Mouse (Mus musculus): ENCODE data around the gene Ubqln1. TPM values are rescaled to one million over a fixed set of nuclear protein-coding genes. Genes with fewer than 3 reads are reported as not detected.

Ubqln1 gene
- total RNA-seq (2021): 100 to 1,000 TPM; 145 to 146 TPM
- long read RNA-seq, experiment 1, transcript Ubqln1-202 (10 exons, 3,561 nt): minor isoform, 83 of 200 reads
- long read RNA-seq, experiment 1, transcript Ubqln1-201 (11 exons, 3,686 nt): major isoform, 90 of 200 reads
- long read RNA-seq, experiment 1, partial matches to known transcripts: 18 of 200 reads
- long read RNA-seq, experiment 1, other reads (novel, unspliced or antisense): 9 of 200 reads
- long read RNA-seq, experiment 2, transcript Ubqln1-201 (11 exons, 3,686 nt): major isoform, 56 of 122 reads
- long read RNA-seq, experiment 2, transcript Ubqln1-202 (10 exons, 3,561 nt): minor isoform, 53 of 122 reads
- long read RNA-seq, experiment 2, partial matches to known transcripts: 3 of 122 reads
- long read RNA-seq, experiment 2, other reads (novel, unspliced or antisense): 10 of 122 reads

DNA sequence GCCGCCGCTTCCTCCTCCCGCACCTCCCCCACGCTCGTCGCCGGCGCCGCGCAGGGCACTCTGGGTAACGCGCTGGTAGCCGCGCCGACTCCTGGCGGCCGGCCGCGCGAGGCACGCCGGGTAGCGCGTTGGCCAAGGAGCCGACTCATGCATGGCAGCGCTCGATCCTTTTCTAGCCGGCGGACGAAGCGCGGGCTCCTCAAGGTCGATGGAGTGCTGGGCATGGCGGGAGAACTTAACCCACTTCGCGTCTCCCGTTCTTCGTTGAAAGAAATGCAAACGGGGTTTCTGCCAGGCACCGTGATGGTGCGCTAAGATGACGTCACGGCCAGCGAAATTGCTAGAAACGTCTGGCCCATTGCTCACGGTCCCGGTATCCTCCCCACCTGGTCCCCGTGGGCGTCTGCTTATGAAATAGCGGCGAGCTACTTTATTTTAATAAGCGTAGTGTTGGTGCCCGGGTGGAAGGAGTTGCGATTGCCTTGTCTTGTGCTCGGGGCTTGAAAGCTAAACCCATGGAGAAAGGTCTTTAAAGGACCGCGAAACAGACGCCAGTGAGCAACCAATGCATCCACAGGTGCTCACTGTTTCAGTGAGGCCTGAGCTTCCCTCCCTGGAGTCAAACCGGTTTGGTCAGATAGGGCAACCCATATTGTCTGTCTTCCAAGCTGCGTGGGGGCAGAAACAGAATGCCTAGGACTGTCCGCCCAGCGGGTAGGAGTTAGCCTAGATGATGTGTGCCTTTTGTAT is at the start of gene Ubqln1:
TSS of gene Ubqln1 (minus strand) at position 62 of the 750 bp plus-strand sequence.
- intact Hi-C loops (cut with DNase I): loop anchor here (1.0 to 2.0 kb wide), 2 partner anchors 27 to 86 kb away; no protein-coding TSS in a partner anchor
- peak; percentile 46 for TF ChIP-seq CTCF (IDR thresholded peaks at IDR 0.05)
- peak; percentile 91 to 93 for DNase-seq (ENCODE audit: extremely low spot score in 1 of 2, low spot score in 2 of 2)
- H3K27ac ChIP-seq: peak within 1 kb of the TSS; percentile 96
- H3K4me3 ChIP-seq: peak within 1 kb of the TSS; percentile 92

DNA sequence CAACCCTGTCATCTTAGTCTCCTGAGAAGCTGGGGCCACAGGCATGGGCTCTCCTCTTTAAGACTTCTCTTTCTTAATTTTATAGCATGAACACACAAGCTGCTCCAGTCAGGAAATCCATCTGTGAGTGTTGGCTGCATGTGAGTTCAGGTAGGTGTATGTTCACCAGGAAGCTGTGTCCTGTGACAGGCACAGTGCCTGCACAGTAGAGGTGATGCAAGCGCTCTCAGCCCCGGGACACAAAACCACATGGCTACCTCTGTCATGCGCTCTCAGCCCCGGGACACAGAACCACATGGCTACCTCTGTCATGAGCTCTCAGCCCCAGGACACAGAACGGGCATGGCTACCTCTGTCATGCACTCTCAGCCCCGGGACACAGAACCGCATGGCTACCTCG is 48.1 kb upstream of the Ubqln1 start:
- no peak for DNase-seq (ENCODE audit: extremely low spot score in 1 of 2, low spot score in 2 of 2)
- no peak overlapping the region for H3K4me3 ChIP-seq
- H3K27ac ChIP-seq: no peak overlapping the region
- intact Hi-C loops (cut with DNase I): no loop called here
- no peak for TF ChIP-seq CTCF (IDR thresholded peaks at IDR 0.05)

DNA sequence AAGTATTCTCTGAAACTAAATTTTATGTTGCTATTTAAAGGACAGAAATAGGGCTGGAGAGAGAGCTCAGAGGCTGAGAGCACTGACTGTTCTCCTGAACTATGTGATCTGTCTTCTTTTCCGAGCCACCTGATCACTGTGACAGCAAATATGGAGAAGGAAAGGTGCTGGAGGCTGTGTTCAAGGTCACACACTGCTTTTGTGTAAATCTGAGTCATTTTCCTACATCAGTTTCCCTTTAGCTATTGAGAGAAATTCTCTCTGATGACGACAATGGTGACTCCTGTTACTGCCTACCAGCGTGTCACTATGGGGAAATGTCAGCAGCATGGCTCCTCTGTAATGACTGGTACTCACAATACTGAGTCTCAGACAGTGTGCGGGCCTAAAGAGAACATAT is 46.2 kb upstream of the Ubqln1 start:
- DNase-seq (ENCODE audit: extremely low spot score in 1 of 2, low spot score in 2 of 2): no peak
- no peak for TF ChIP-seq CTCF (IDR thresholded peaks at IDR 0.05)

DNA sequence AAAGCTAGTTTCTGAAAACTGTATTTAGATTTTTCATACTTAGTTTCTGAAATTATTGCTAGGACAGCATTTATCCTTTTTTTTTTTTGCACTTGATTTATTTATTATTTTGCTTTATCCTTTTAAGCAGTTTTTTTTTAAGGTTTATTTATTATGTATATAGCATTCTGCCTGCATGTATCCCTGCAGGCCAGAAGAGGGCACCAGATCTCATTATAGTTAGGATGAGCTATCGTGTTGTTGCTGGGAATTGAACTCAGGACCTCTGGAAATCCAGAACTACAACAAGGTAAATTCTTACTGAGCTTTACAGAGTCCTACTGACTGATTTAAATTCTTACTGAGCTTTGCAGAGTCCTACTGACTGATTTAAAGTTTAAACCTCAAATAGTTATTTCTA is 37.8 kb upstream of the Ubqln1 start:
- H3K4me3 ChIP-seq: no peak overlapping the region
- TF ChIP-seq CTCF (IDR thresholded peaks at IDR 0.05): peak; percentile 49
- intact Hi-C loops (cut with DNase I): no loop called here
- no peak overlapping the region for H3K27ac ChIP-seq
- no peak for DNase-seq (ENCODE audit: extremely low spot score in 1 of 2, low spot score in 2 of 2)

More for the DNA sequence above, 46.2 kb upstream of the Ubqln1 start:
- no peak overlapping the region for H3K27ac ChIP-seq
- intact Hi-C loops (cut with DNase I): no loop called here
- H3K4me3 ChIP-seq: no peak overlapping the region

DNA sequence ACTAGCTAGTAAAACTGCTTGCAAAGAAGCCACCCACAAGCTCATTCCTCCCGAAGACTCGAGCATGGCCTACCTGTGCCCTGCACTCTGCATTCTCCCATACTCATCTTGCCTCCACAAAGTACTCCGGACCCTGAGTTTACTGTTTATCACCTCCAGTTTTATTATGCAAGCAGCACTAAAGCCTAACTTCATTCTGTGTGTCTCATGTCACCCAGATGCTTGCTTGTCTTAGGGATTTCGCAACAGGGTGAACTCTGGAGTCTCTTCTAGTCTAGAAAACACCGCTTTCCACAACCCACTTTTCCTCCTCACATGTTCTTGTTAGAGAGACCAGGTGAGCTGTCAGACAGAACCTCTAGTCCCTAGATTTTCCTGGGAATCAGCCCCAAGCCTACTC is 33.5 kb upstream of the Ubqln1 start:
- H3K4me3 ChIP-seq: no peak overlapping the region
- no peak overlapping the region for H3K27ac ChIP-seq
- no peak for DNase-seq (ENCODE audit: extremely low spot score in 1 of 2, low spot score in 2 of 2)
- intact Hi-C loops (cut with DNase I): no loop called here
- TF ChIP-seq CTCF (IDR thresholded peaks at IDR 0.05): no peak

DNA sequence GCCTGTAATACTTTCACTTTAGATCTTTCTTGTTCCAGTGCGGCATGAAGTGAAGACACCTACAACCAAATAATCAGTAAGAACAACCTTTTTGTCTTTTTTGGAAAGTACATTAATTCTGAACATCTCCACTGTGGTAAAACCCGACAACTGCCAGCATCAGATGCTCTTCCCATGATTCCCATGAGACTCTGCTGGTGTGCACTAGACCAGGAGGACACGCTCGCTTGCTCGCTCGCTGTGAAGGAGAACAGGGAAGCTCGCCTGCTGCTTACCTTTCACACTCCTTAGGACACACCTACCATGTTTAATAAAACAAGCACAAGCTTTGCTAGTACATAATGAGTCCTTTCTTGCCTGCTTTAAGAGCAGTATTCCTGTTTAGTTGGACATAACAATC is 21.1 kb upstream of the Ubqln1 start:
- Histone ChIP-seq H3K27ac (no peak overlapping the region), H3K4me3 (no peak overlapping the region)
- no peak for TF ChIP-seq CTCF (IDR thresholded peaks at IDR 0.05)
- intact Hi-C loops (cut with DNase I): no loop called here
- no peak for DNase-seq (ENCODE audit: extremely low spot score in 1 of 2, low spot score in 2 of 2)

DNA sequence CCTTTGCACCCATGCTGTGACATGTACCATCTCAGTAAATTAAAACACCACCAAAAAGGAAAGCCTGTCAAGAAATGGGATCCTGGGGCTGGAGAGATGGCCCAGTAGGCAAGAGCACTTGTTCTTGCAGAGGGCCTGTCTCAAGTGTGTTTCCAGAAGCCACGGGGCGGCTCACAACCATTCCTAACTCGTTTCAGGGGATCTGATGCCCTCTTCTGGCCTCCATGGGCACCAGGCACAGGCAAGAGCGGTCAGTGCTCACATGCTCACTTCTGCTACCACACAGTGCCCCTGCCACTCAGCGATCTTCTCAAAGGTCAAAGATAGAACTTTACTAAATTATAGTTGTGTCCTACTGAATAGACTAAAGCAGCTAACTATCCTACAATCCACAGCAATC is 17.2 kb upstream of the Ubqln1 start:
- DNase-seq (ENCODE audit: extremely low spot score in 1 of 2, low spot score in 2 of 2): peak; percentile 13 to 26
- TF ChIP-seq CTCF (IDR thresholded peaks at IDR 0.05): peak; percentile 58
- no peak overlapping the region for H3K4me3 ChIP-seq
- no peak overlapping the region for H3K27ac ChIP-seq
- intact Hi-C loops (cut with DNase I): loop anchor here (1.0 to 5.0 kb wide), 2 partner anchors 44 to 75 kb away; partner anchors contain the start of gene Idnk

DNA sequence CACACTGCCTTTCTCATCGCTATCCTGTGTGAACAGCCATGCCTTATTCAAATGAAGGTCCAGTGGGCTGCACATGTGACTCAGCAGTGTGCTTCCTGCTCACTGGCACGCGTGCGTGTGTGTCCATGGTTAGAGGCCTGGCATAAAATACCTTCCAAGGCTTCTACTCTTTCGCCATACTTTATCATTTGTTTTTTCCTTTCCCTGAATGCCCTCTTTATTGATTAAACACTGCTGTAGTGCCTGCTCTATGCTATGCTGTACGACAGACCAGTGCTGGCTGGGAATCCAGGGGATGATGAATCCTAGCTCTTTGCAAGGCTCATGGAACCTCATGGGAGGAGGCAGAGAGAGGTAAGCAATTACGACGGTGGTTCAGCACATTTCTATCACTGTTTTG is 16.6 kb upstream of the Ubqln1 start:
- DNase-seq (ENCODE audit: extremely low spot score in 1 of 2, low spot score in 2 of 2): no peak
- no peak overlapping the region for H3K27ac ChIP-seq
- no peak for TF ChIP-seq CTCF (IDR thresholded peaks at IDR 0.05)
- H3K4me3 ChIP-seq: no peak overlapping the region
- intact Hi-C loops (cut with DNase I): loop anchor here (1.0 to 5.0 kb wide), 2 partner anchors 44 to 75 kb away; partner anchors contain the start of gene Idnk

DNA sequence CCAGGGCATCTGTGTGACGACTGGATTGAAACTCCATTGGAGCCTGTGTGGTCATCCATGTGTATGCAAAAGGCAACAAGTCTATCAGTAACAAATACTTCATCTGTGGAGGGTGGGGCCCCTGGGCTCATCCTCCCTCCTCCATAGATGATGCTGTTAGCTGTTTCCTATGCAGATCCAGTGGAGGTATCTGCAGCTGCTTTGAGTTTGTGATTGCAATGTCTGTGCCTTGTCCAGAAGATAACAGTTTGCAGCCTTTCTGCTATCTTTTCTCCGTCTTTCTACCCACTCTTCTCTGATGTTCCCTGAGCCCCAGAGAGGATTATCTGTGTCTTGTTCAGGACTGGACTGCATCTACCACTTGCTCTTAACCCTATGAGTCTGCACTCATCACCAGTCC is 13.2 kb upstream of the Ubqln1 start:
- H3K27ac ChIP-seq: no peak overlapping the region
- no peak for DNase-seq (ENCODE audit: extremely low spot score in 1 of 2, low spot score in 2 of 2)
- H3K4me3 ChIP-seq: no peak overlapping the region
- intact Hi-C loops (cut with DNase I): no loop called here
- no peak for TF ChIP-seq CTCF (IDR thresholded peaks at IDR 0.05)

DNA sequence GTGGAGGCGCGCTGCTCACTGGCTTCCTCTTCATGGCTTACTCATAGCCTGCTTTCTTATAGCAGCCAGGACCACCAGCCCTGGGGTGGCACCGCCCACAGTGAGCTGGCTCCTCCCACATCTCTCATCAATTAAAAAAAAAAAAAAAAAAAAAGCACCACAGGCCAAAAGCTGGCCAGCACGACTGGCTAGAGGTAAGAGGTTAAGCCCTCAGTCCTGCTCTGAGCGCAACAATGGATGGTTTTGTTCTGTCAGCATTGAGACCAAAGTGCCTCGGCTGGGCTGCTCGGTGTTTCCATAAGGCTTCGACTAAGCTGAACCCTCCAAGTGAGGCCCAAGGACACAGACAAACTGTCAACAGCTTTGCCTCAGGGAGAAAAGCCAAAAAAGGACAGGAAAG is 10.2 kb upstream of the Ubqln1 start:
- no peak for TF ChIP-seq CTCF (IDR thresholded peaks at IDR 0.05)
- no peak overlapping the region for H3K27ac ChIP-seq
- H3K4me3 ChIP-seq: no peak overlapping the region
- intact Hi-C loops (cut with DNase I): no loop called here
- no peak for DNase-seq (ENCODE audit: extremely low spot score in 1 of 2, low spot score in 2 of 2)

DNA sequence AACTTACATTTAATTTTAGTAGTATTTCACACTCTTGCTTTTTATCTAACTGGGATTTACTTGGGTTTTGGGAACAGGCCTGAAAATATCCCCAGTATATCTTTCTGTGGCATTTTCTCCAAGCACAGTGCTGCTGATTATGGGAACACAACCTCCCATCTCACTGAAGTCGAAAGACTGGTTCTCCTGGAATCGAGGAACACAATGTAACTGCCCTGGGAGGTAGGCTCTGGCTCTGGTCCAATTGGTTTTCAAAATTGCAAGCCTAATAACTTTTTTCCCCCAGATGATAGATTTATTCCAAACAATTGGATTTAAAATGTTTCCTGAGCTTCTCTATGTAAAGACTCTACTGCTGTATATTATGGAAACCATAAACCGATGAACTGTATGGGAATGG is 4.8 kb upstream of the Ubqln1 start:
- Histone ChIP-seq H3K4me3 (no peak overlapping the region), H3K27ac (no peak overlapping the region)
- TF ChIP-seq CTCF (IDR thresholded peaks at IDR 0.05): no peak
- intact Hi-C loops (cut with DNase I): no loop called here
- DNase-seq (ENCODE audit: extremely low spot score in 1 of 2, low spot score in 2 of 2): no peak

DNA sequence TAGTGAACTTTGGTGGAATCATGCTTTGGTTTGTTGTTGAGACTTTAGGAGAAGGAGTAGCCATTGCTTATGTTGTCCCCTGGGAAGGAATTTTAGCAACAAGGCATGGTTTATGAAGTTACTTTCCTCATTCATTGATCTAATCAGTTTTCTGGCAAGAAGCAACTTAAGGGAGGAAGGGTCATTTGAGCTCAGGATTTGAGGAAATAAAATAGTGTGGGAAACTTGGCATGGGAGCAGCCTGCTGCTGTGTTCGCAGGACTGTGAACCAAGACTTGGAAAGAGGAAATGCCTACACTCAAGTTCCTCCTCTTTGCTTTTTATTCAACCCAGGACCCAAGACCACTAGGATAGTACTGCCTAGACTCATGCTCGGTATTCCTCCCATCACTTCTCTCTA is 2.1 kb upstream of the Ubqln1 start:
- intact Hi-C loops (cut with DNase I): no loop called here

More for the DNA sequence above, 2.1 kb upstream of the Ubqln1 start:
- no peak overlapping the region for H3K27ac ChIP-seq
- no peak overlapping the region for H3K4me3 ChIP-seq
- DNase-seq (ENCODE audit: extremely low spot score in 1 of 2, low spot score in 2 of 2): no peak
- TF ChIP-seq CTCF (IDR thresholded peaks at IDR 0.05): no peak
